Mouse (Mus musculus): Measurements from ENCODE around the gene Chst15.

DNA sequence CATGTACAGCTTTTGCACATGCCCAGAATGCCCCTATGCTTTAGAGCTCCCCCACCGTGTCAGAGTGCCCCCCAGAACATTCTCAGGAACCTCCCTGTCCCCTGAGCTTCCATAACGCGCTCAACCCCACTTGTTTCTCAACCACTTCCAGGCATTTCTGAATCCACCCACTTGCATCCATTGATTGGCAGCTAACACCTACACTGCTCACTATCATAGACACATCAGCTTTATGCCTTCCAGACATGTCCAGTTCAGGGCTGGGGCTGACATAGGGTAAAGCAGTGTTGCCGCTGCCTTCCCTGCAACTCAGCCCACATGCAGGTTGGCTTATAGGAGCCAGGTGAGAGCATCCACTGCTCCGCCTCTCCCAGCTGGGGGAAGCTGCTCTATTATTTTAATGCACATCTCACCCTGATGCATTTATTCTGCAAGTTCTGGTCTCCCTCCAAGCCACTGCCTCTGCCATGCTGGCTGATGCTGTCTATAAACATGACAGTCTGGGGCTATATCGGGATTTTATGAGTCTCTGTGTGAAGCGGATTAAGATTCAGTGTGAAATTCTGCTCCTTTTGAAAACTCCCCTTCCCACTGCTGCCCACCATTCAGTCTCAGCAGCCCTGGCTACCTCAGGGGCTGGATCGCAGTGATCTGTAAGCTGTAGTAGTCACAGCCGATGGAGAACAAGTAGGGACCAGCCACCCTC lies 107.9 kb downstream of the Chst15 start:
- TF ChIP-seq POLR2A (IDR thresholded peaks at IDR 0.05; ENCODE audit: borderline replicate concordance, insufficient read depth, low read length), result no peak
- no peak for TF ChIP-seq CTCF (IDR thresholded peaks at IDR 0.05; ENCODE audit: borderline replicate concordance, insufficient read depth, low read depth, low read length)
